Mouse (Mus musculus) midbrain, embryonic 15.5 days (tissue): ENCODE measurements around the gene Rps13. TPM values are rescaled to one million over a fixed set of nuclear protein-coding genes. Genes with fewer than 3 reads are reported as not detected.

ENCODE experiments used
- ATAC-seq: fragments of 200-750 bp; cut with Nextera tagmentation; replicated peaks from 2 replicates; pipeline ENCODE4 v1.8.0; 2017; ENCODE audit warnings: moderate TSS enrichment
- H3K27ac ChIP-seq: fragments of 300-500 bp; sonication (generic); 2 replicates; pipeline ENCODE4 v1.5.1; 2015; ENCODE audit warnings: mild to moderate bottlenecking, inconsistent platforms
- H3K27me3 ChIP-seq: fragments of 300-500 bp; sonication (generic); replicated peaks from 2 replicates; pipeline ENCODE4 v1.6.1; 2015; ENCODE audit warnings: inconsistent platforms
- H3K36me3 ChIP-seq: fragments of 300-500 bp; sonication (generic); replicated peaks from 2 replicates; pipeline ENCODE4 v1.6.1; 2015; ENCODE audit warnings: inconsistent platforms
- H3K4me1 ChIP-seq: fragments of 300-500 bp; sonication (generic); 2 replicates; pipeline ENCODE4 v1.6.1; 2015; ENCODE audit warnings: inconsistent platforms
- H3K4me2 ChIP-seq: fragments of 300-500 bp; sonication (generic); 2 replicates; pipeline ENCODE4 v1.6.1; 2015; ENCODE audit warnings: inconsistent platforms, mild to moderate bottlenecking, moderate library complexity
- H3K4me3 ChIP-seq: fragments of 300-500 bp; sonication (generic); 2 replicates; pipeline ENCODE4 v1.5.1; 2015; ENCODE audit warnings: mild to moderate bottlenecking, inconsistent platforms
- H3K9ac ChIP-seq: fragments of 300-500 bp; sonication (generic); 2 replicates; pipeline ENCODE4 v1.6.1; 2015; ENCODE audit warnings: mild to moderate bottlenecking, inconsistent platforms
- H3K9me3 ChIP-seq: fragments of 300-500 bp; sonication (generic); 2 replicates; pipeline ENCODE4 v1.6.1; 2016; ENCODE audit warnings: inconsistent platforms
- WGBS: fragments of 180-500 bp; shearing (Covaris S2); methylation state at CpG from one replicate; pipeline ENCODE4 v1.1.7; 2015; ENCODE audit warnings: mixed read lengths; 5-methylcytosine and 5-hydroxymethylcytosine counted together
- polyA plus RNA-seq: library from polyadenylated mRNA; unstranded; fragments of >200 nt; fragmentation: Nextera tagmentation; extraction: Ambion mirVana; gene quantifications from 2 replicates; pipeline ENCODE4 v1.2.1, GENCODE M21; 2015

Rps13 gene
- polyA plus RNA-seq, 1 experiment from 2014 or later, result 477 TPM

DNA sequence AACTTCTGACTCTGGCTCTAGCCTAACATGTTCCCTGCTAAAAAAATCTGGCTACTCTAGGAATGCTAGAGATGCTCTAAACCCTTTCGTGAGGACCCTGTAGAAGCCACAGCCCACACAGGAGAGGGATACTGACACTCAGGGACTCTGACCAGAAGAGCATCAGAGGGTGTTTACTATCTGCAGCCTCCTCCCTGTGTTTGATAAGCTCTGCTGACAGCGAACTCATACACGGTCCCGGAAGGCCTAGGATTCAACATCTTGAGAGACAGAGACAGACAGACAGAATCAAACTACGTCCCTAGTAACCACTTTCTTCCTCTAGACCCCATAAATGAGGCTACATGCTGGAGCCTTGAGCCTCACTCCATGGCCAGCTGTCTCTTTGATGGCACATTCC, 46.0 kb downstream of the Rps13 start:
- Histone ChIP-seq H3K4me1 (no peaks in the 10 kb centered on the region), H3K9me3 (no peaks in the 10 kb centered on the region), H3K4me3 (no peak overlapping the region), H3K27me3 (no peaks in the 10 kb centered on the region), H3K4me2 (no peak overlapping the region), H3K36me3 (no peaks in the 10 kb centered on the region), H3K9ac (no peak overlapping the region), H3K27ac (no peak overlapping the region)
- WGBS, result 80% methylated on average over 5 of the region's 5 CpGs
- ATAC-seq, result no peak

DNA sequence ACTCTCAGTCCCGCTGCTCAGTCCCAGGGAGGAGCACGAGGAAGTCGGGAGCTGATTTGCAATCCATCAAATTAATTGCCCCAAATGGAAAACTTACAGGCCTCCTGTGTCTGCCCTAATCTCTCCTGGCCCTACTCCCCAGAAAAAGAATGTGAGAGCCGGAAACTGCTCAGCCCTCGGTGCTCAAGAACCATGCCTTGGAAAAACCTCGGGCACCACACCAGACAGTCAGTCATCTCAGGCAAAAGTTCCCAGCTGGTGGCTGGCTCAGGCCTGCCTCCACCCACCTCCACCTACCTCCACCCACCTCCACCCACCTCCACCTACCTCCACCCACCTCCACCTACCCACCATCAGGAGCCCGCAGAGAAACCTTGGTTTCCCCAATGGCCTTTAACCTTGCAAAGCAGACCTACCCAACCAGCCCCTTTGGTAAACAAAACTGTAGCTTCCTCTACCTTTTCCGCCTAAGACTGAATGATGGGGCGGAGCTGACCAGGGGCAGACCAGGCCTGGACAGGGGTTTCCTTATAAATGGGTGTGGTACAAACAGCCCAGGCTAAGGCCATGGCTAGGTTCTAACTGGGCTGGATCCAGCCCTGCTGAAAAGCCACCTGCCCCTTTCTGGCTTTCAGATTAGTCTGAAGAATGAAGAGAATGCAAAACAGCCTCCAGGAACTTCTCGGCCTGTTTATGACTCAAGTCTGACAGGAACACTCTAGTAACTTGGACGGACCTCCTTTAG, 47.2 kb downstream of the Rps13 start:
- Histone ChIP-seq H3K36me3 (no peaks in the 10 kb centered on the region), H3K9ac (no peak overlapping the region), H3K27ac (no peak overlapping the region), H3K4me2 (no peak overlapping the region), H3K9me3 (no peaks in the 10 kb centered on the region), H3K27me3 (no peaks in the 10 kb centered on the region), H3K4me3 (no peak overlapping the region), H3K4me1 (no peaks in the 10 kb centered on the region)
- WGBS, result 69% methylated on average over 11 of the region's 11 CpGs
- no peak for ATAC-seq

DNA sequence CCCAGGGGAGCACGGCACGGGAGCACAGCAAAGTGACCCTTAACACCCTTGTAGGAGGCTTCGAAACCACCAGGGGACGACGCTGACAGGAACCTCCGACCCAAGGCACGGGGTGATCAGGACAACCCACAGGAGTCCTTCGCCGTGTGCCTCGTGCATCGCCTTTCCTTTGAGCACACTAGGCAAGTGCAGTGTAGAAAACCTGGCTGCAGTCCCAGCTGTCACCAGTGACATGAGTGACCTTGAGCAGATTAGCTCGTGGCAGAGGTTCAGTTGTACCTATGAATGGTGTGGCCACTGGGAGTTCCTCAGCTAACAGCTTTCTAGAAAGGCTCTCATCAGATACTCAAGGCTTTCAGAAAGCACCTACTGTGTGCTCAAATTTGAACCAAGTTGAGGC, 47.8 kb downstream of the Rps13 start:
- Histone ChIP-seq H3K27me3 (no peaks in the 10 kb centered on the region), H3K9ac (no peak overlapping the region), H3K9me3 (no peaks in the 10 kb centered on the region), H3K27ac (no peak overlapping the region), H3K4me3 (no peak overlapping the region), H3K36me3 (no peaks in the 10 kb centered on the region), H3K4me1 (no peaks in the 10 kb centered on the region), H3K4me2 (no peak overlapping the region)
- WGBS, result 66% methylated on average over 12 of the region's 12 CpGs
- no peak for ATAC-seq

DNA sequence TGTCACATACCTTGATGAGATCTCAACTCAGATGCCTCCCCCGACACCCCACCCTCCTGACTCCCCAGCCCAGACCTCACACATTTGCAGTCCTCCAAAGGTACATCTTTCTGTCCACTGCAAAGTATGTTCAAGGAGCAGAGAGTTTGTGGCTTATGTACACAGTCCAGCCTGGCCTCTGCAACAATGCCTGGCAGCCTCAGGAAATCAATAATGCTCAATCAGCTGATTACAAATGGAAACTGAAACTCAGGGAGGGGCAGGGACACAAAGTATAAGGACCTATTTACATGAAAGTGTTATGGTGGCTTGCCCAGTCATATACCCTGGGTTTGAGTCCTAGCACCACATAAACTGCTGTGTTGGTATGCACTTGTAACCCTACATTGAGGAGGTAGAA, 48.8 kb downstream of the Rps13 start:
- 86% methylated on average over 1 of the region's 1 CpGs for WGBS
- no peaks in the 10 kb centered on the region for H3K9me3 ChIP-seq
- no peak overlapping the region for H3K4me3 ChIP-seq
- no peak overlapping the region for H3K9ac ChIP-seq
- H3K36me3 ChIP-seq, result no peaks in the 10 kb centered on the region
- no peak for ATAC-seq
- H3K4me1 ChIP-seq, result peaks cover 6% of the 10 kb centered on the region
- H3K27me3 ChIP-seq, result no peaks in the 10 kb centered on the region
- H3K27ac ChIP-seq, result no peak overlapping the region
- H3K4me2 ChIP-seq, result no peak overlapping the region

DNA sequence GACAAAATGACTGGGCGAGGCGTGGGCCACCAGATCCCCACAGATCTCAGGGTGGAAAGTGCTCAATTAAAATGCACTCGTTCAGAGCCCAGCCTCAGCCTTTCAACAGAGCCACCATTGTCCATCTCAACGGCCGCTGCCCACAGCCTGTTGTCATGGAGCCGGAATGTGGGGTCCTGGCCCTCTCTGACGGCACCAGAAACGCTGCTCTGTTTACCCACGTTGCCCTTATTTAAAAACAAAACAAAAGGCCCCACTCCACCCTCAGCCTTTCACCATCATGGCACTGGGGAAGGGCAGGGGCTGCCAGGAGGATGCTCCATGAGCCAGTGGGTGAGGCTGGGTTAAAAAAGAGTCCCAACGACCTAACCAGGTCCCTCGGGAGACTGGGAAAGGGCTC, 51.2 kb downstream of the Rps13 start:
- Histone ChIP-seq H3K36me3 (no peaks in the 10 kb centered on the region), H3K4me2 (no peak overlapping the region), H3K9me3 (no peaks in the 10 kb centered on the region), H3K4me1 (peaks cover 10% of the 10 kb centered on the region), H3K9ac (no peak overlapping the region), H3K4me3 (no peak overlapping the region), H3K27ac (peak overlapping the region; percentile 60), H3K27me3 (no peaks in the 10 kb centered on the region)
- WGBS, result 6% methylated on average over 11 of the region's 11 CpGs
- peak; percentile 75 for ATAC-seq

Other genes starting within 250 kb of the Rps13 start
- gene Gm4353, start 249.6 kb downstream of the Rps13 start, polyA plus RNA-seq, result 1.0 and 1.3 TPM in 2 replicates
- 11.1 and 12.2 TPM in 2 replicates for gene Plekha7, start 25.8 kb downstream of the Rps13 start, polyA plus RNA-seq
- gene Pik3c2a, start 109.3 kb upstream of the Rps13 start, polyA plus RNA-seq, result 16.8 and 17.9 TPM in 2 replicates
- 28.0 and 32.0 TPM in 2 replicates for gene Nucb2, start 170.2 kb upstream of the Rps13 start, polyA plus RNA-seq